Mouse (Mus musculus): ENCODE results near the gene Hist1h2ae.
"Not testable (repeated sequence)": the region's sequence is repeated elsewhere in the genome, so short reads cannot be mapped to it uniquely, and the experiment has no call there.

DNA sequence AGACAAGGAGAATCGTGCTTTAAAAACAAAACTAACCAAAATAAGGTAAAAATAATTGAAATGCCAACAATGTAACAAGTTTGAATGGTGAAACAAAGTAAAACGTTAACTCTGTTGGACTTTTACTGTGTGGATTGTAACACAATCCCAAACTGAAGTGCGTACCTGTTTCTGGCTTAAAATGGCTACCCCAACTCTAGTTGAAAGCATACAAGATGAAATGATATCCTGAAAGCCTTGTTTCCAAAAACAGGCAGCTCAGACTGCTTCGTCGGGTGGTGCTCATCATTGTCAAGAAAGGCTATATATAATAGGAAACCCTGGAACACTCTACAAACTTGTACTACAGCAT, 9.5 kb downstream of the Hist1h2ae start:
- not testable (repeated sequence) for TF ChIP-seq CTCF, EP300 (IDR thresholded peaks at IDR 0.05; ENCODE audit: low read depth)

All from liver, embryonic 14.5 days (tissue).